Mouse (Mus musculus): ENCODE measurements around the gene Nufip2. TPM values are rescaled to one million over a fixed set of nuclear protein-coding genes. Genes with fewer than 3 reads are reported as not detected.

Gene Nufip2
- polyA plus RNA-seq, 1 experiment: 9.3 TPM

GRCm38 (mm10) chr11:77787707-77788106 is 101.8 kb downstream of the Nufip2 start, which contains the start of gene Gm10277:
Gene Gm10277 (minus strand): TSS chr11:77787747.
- H3K4me2 ChIP-seq (ENCODE audit: low read depth): peak within 1 kb of the TSS; percentile 56
- no peak within 1 kb of the TSS for H3K4me3 ChIP-seq
- no peak within 1 kb of the TSS for H3ac ChIP-seq (ENCODE audit: control insufficient read depth, insufficient read length)
- H3K27me3 ChIP-seq (ENCODE audit: control insufficient read depth, insufficient read depth, insufficient read length): no peaks in the 10 kb centered on the region
- TF ChIP-seq USF1 (IDR thresholded peaks at IDR 0.05; ENCODE audit: low read depth) (no peak), TCF12 (IDR thresholded peaks at IDR 0.05; ENCODE audit: insufficient read depth, poor library complexity, severe bottlenecking) (no peak), CEBPB (IDR thresholded peaks at IDR 0.05; ENCODE audit: insufficient read depth, poor library complexity, severe bottlenecking) (no peak), REST (IDR thresholded peaks at IDR 0.05; ENCODE audit: insufficient read depth, insufficient read length) (no peak), TCF3 (IDR thresholded peaks at IDR 0.05; ENCODE audit: insufficient read length, low read depth) (no peak), POLR2AphosphoS2 (IDR thresholded peaks at IDR 0.05; ENCODE audit: insufficient read length, low read depth) (no peak), E2F4 (IDR thresholded peaks at IDR 0.05; ENCODE audit: insufficient read depth) (no peak), MAX (IDR thresholded peaks at IDR 0.05; ENCODE audit: low read depth) (no peak), POLR2A (IDR thresholded peaks at IDR 0.05; ENCODE audit: insufficient read length, low read depth) (no peak), MYOG (IDR thresholded peaks at IDR 0.05; ENCODE audit: control insufficient read depth in 1 of 3, insufficient read depth in 1 of 3, insufficient read length in 2 of 3, low read depth in 2 of 3) (no peak), MYOD1 (IDR thresholded peaks at IDR 0.05; ENCODE audit: control insufficient read depth in 1 of 3, insufficient read length in 2 of 3, low read depth in 2 of 3) (no peak), SRF (IDR thresholded peaks at IDR 0.05; ENCODE audit: control insufficient read depth, insufficient read length, low read depth) (no peak)
- H3K79me2 ChIP-seq (ENCODE audit: control insufficient read depth, insufficient read depth): peaks cover 4% of the 10 kb centered on the region
- no peaks in the 10 kb centered on the region for H3K36me3 ChIP-seq (ENCODE audit: control insufficient read depth, insufficient read depth)

- H3K79me2 ChIP-seq (ENCODE audit: control insufficient read depth, insufficient read depth): peaks cover 11% of the 10 kb centered on the region
- H3K4me2 ChIP-seq (ENCODE audit: low read depth): no peak overlapping the region
- H3K36me3 ChIP-seq (ENCODE audit: control insufficient read depth, insufficient read depth): no peaks in the 10 kb centered on the region
- no peak overlapping the region for H3ac ChIP-seq (ENCODE audit: control insufficient read depth, insufficient read length)
- no peaks in the 10 kb centered on the region for H3K27me3 ChIP-seq (ENCODE audit: control insufficient read depth, insufficient read depth, insufficient read length)
- no peak overlapping the region for H3K4me3 ChIP-seq
- no peak for TF ChIP-seq MYOD1 (IDR thresholded peaks at IDR 0.05; ENCODE audit: control insufficient read depth in 1 of 3, insufficient read length in 2 of 3, low read depth in 2 of 3)
- no peak for TF ChIP-seq POLR2AphosphoS2 (IDR thresholded peaks at IDR 0.05; ENCODE audit: insufficient read length, low read depth)
- TF ChIP-seq REST (IDR thresholded peaks at IDR 0.05; ENCODE audit: insufficient read depth, insufficient read length): no peak
- TF ChIP-seq SRF (IDR thresholded peaks at IDR 0.05; ENCODE audit: control insufficient read depth, insufficient read length, low read depth): no peak
- TF ChIP-seq USF1 (IDR thresholded peaks at IDR 0.05; ENCODE audit: low read depth): no peak
- TF ChIP-seq POLR2A (IDR thresholded peaks at IDR 0.05; ENCODE audit: insufficient read length, low read depth): no peak
- no peak for TF ChIP-seq MYOG (IDR thresholded peaks at IDR 0.05; ENCODE audit: control insufficient read depth in 1 of 3, insufficient read depth in 1 of 3, insufficient read length in 2 of 3, low read depth in 2 of 3)
- no peak for TF ChIP-seq TCF12 (IDR thresholded peaks at IDR 0.05; ENCODE audit: insufficient read depth, poor library complexity, severe bottlenecking)
- no peak for TF ChIP-seq TCF3 (IDR thresholded peaks at IDR 0.05; ENCODE audit: insufficient read length, low read depth)
- no peak for TF ChIP-seq E2F4 (IDR thresholded peaks at IDR 0.05; ENCODE audit: insufficient read depth)
- no peak for TF ChIP-seq MAX (IDR thresholded peaks at IDR 0.05; ENCODE audit: low read depth)
- TF ChIP-seq CEBPB (IDR thresholded peaks at IDR 0.05; ENCODE audit: insufficient read depth, poor library complexity, severe bottlenecking): no peak
Measured at GRCm38 (mm10) chr11:77789512-77789911, 103.6 kb downstream of the Nufip2 start.

GRCm38 (mm10) chr11:77790286-77790685 is 104.3 kb downstream of the Nufip2 start:
- Histone ChIP-seq H3K36me3 (ENCODE audit: control insufficient read depth, insufficient read depth) (no peaks in the 10 kb centered on the region), H3K79me2 (ENCODE audit: control insufficient read depth, insufficient read depth) (peaks cover 10% of the 10 kb centered on the region), H3K27me3 (ENCODE audit: control insufficient read depth, insufficient read depth, insufficient read length) (no peaks in the 10 kb centered on the region), H3K4me2 (ENCODE audit: low read depth) (no peak overlapping the region), H3ac (ENCODE audit: control insufficient read depth, insufficient read length) (no peak overlapping the region), H3K4me3 (no peak overlapping the region)
- TF ChIP-seq TCF3 (IDR thresholded peaks at IDR 0.05; ENCODE audit: insufficient read length, low read depth) (no peak), POLR2A (IDR thresholded peaks at IDR 0.05; ENCODE audit: insufficient read length, low read depth) (no peak), REST (IDR thresholded peaks at IDR 0.05; ENCODE audit: insufficient read depth, insufficient read length) (no peak), MYOD1 (IDR thresholded peaks at IDR 0.05; ENCODE audit: control insufficient read depth in 1 of 3, insufficient read length in 2 of 3, low read depth in 2 of 3) (no peak), E2F4 (IDR thresholded peaks at IDR 0.05; ENCODE audit: insufficient read depth) (no peak), SRF (IDR thresholded peaks at IDR 0.05; ENCODE audit: control insufficient read depth, insufficient read length, low read depth) (no peak), USF1 (IDR thresholded peaks at IDR 0.05; ENCODE audit: low read depth) (no peak), MYOG (IDR thresholded peaks at IDR 0.05; ENCODE audit: control insufficient read depth in 1 of 3, insufficient read depth in 1 of 3, insufficient read length in 2 of 3, low read depth in 2 of 3) (no peak), CEBPB (IDR thresholded peaks at IDR 0.05; ENCODE audit: insufficient read depth, poor library complexity, severe bottlenecking) (no peak)

GRCm38 (mm10) chr11:77791241-77791727 is 105.3 kb downstream of the Nufip2 start:
- Histone ChIP-seq H3K4me2 (ENCODE audit: low read depth) (no peak overlapping the region), H3K27me3 (ENCODE audit: control insufficient read depth, insufficient read depth, insufficient read length) (no peaks in the 10 kb centered on the region), H3K36me3 (ENCODE audit: control insufficient read depth, insufficient read depth) (no peaks in the 10 kb centered on the region), H3K79me2 (ENCODE audit: control insufficient read depth, insufficient read depth) (peaks cover 10% of the 10 kb centered on the region), H3ac (ENCODE audit: control insufficient read depth, insufficient read length) (no peak overlapping the region), H3K4me3 (no peak overlapping the region)
- no peak for TF ChIP-seq REST (IDR thresholded peaks at IDR 0.05; ENCODE audit: insufficient read depth, insufficient read length)
- peak; percentile 54 for TF ChIP-seq USF1 (IDR thresholded peaks at IDR 0.05; ENCODE audit: low read depth)
- TF ChIP-seq MAX (IDR thresholded peaks at IDR 0.05; ENCODE audit: low read depth): no peak

Other genes starting within 250 kb of the Nufip2 start
- 50.6 TPM for gene Coro6, start 223.7 kb upstream of the Nufip2 start, polyA plus RNA-seq (2012; fragmentation: generic; extraction: Trizol)
- 46.0 TPM for gene Ankrd13b, start 196.5 kb upstream of the Nufip2 start, polyA plus RNA-seq (2012; fragmentation: generic; extraction: Trizol)
- 53.9 TPM for gene Git1, start 192.6 kb upstream of the Nufip2 start, polyA plus RNA-seq (2012; fragmentation: generic; extraction: Trizol)
- gene Abhd15, start 171.0 kb upstream of the Nufip2 start, polyA plus RNA-seq (2012; fragmentation: generic; extraction: Trizol): 1.4 TPM
- 23.7 TPM for gene Trp53i13, start 170.2 kb upstream of the Nufip2 start, polyA plus RNA-seq (2012; fragmentation: generic; extraction: Trizol)
- gene Gm10392, start 167.0 kb upstream of the Nufip2 start, polyA plus RNA-seq (2012; fragmentation: generic; extraction: Trizol): not detected
- gene Taok1, start 78.3 kb upstream of the Nufip2 start, polyA plus RNA-seq (2012; fragmentation: generic; extraction: Trizol): 9.2 TPM
- gene Cryba1, start 39.1 kb downstream of the Nufip2 start, polyA plus RNA-seq (2012; fragmentation: generic; extraction: Trizol): not detected
- 169 TPM for gene Myo18a, start 77.1 kb downstream of the Nufip2 start, polyA plus RNA-seq (2012; fragmentation: generic; extraction: Trizol)
- 0.07 TPM for gene Gm10277, start 101.6 kb downstream of the Nufip2 start, polyA plus RNA-seq (2012; fragmentation: generic; extraction: Trizol)
- not detected for gene Pipox, start 207.9 kb downstream of the Nufip2 start, polyA plus RNA-seq (2012; fragmentation: generic; extraction: Trizol)
- gene Sez6, start 244.6 kb downstream of the Nufip2 start, polyA plus RNA-seq (2012; fragmentation: generic; extraction: Trizol): not detected